Mouse (Mus musculus) heart, adult 2 months (tissue): Measurements from ENCODE around the gene Unc79. TPM values are rescaled to one million over a fixed set of nuclear protein-coding genes. Genes with fewer than 3 reads are reported as not detected.

Experiments used
- DNase-seq, 2 experiments: peaks; one replicate each; pipeline ENCODE4 v3.0.0; 2021
- H3K27ac ChIP-seq: fragments of 200-600 bp; 2 replicates; pipeline ENCODE4 v1.8.1; 2022
- H3K27me3 ChIP-seq: fragments of 200-500 bp; 2 replicates; pipeline ENCODE4 v1.6.1; 2012; ENCODE audit warnings: mild to moderate bottlenecking, low read length, inconsistent platforms, mixed read lengths; ENCODE audit not compliant: control insufficient read depth, insufficient read depth
- H3K36me3 ChIP-seq: fragments of 200-500 bp; 2 replicates; pipeline ENCODE4 v1.6.1; 2012; ENCODE audit warnings: low read length, inconsistent platforms; ENCODE audit not compliant: control insufficient read depth, insufficient read depth
- H3K4me1 ChIP-seq: fragments of 200-500 bp; 2 replicates; pipeline ENCODE4 v1.6.1; 2011; ENCODE audit warnings: low read length; ENCODE audit not compliant: control insufficient read depth, insufficient read depth
- H3K4me3 ChIP-seq: fragments of 200-600 bp; 2 replicates; pipeline ENCODE4 v1.8.1; 2022
- H3K79me2 ChIP-seq: fragments of 200-500 bp; replicated peaks from 2 replicates; pipeline ENCODE4 v1.6.1; 2012; ENCODE audit warnings: mild to moderate bottlenecking, inconsistent platforms, low read length, moderate library complexity, mixed read lengths; ENCODE audit not compliant: control insufficient read depth, insufficient read depth
- H3K9ac ChIP-seq: fragments of 200-500 bp; 2 replicates; pipeline ENCODE4 v1.6.1; 2012; ENCODE audit warnings: low read depth, mild to moderate bottlenecking, control low read depth, inconsistent platforms, low read length, mixed read lengths
- CTCF ChIP-seq: fragments of 200-600 bp; IDR thresholded peaks from 2 replicates; pipeline ENCODE4 v1.8.1; 2022; ENCODE audit warnings: antibody characterized with exemption, mild to moderate bottlenecking, moderate library complexity
- EP300 ChIP-seq: fragments of 200-500 bp; IDR thresholded peaks from 2 replicates; pipeline ENCODE4 v1.6.1; 2011; ENCODE audit warnings: low read depth, low read length, control low read depth; ENCODE audit not compliant: insufficient read depth
- POLR2A ChIP-seq: fragments of 200-500 bp; IDR thresholded peaks from 2 replicates; pipeline ENCODE4 v1.6.1; 2011; ENCODE audit warnings: mild to moderate bottlenecking, low read depth, low read length, control low read depth; ENCODE audit not compliant: insufficient read depth
- WGBS: fragments of 180-500 bp; shearing (Covaris S2); methylation state at CpG from one replicate; pipeline ENCODE4 v1.1.7; 2018; 5-methylcytosine and 5-hydroxymethylcytosine counted together
- intact Hi-C: fragments of 180-260 bp; cut with DNase I; formaldehyde crosslinking; loops from one replicate; pipeline ENCODE4 v1.15.1; 2025
- polyA plus RNA-seq: library from polyadenylated mRNA; depleted of rRNA; stranded (reverse); fragments of >200 nt; gene quantifications from 2 replicates; pipeline ENCODE4 v1.2.3, GENCODE M21; 2012
- total RNA-seq, 2 experiments: library from RNA; stranded (reverse); gene quantifications; 2 replicates each; pipeline ENCODE4 v1.2.3; 2021

The Unc79 gene
- total and polyA plus RNA-seq, 3 experiments: 0.05 to 0.20 (median 0.05) TPM

DNA sequence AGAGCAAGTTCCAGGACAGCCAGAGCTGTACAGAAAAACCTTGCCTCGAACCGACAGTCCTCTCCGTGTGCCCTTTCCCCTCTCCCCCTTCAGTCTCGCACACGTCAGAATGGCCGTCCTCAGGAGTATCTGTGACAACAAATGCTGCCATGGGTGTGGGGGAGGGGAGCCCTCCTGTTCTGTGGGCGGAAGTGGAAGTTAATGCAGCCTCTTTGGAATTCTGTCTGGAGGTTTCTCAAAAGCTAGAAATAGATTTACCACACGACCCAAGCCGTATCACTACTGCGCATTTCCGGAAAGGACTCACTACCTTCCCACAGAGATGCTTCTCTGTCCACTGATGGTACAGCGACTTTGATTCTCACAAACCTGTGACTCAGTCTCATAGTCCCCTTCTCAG, 120.9 kb downstream of the Unc79 start:
- Histone ChIP-seq H3K9ac (no peak overlapping the region), H3K4me1 (no peaks in the 10 kb centered on the region), H3K79me2 (no peaks in the 10 kb centered on the region), H3K4me3 (no peak overlapping the region), H3K27me3 (no peaks in the 10 kb centered on the region), H3K36me3 (no peaks in the 10 kb centered on the region), H3K27ac (no peak overlapping the region)
- TF ChIP-seq EP300 (no peak), CTCF (no peak), POLR2A (no peak)
- intact Hi-C loops: loop anchor here (10.0 kb wide), 2 partner anchors 285 to 365 kb away; partner anchors contain the start of gene Itpk1
- no peak for DNase-seq
- WGBS: 39% methylated on average over 12 of the region's 12 CpGs

DNA sequence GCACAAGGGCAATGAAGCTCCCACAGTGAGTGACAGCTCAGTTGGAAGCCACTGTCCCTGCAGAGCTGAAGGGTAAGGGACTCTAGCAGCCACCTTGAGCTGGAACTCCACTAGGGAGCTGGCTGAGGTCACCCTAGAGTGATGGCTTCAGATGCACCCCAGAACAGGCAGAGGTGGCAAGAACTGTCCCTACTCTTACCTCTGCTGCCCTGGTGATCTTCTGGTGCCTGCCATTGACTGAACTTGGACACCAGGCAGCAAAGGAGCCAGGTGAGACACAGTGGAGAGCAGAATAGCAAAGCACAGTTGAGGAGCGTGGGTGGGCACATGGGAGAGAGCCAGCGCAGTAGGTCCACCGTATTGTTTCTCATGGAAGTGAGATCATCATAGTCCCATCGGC, 125.3 kb downstream of the Unc79 start:
- no peaks in the 10 kb centered on the region for H3K4me1 ChIP-seq
- no peaks in the 10 kb centered on the region for H3K27me3 ChIP-seq
- H3K36me3 ChIP-seq: no peaks in the 10 kb centered on the region
- no peaks in the 10 kb centered on the region for H3K79me2 ChIP-seq
- TF ChIP-seq EP300: no peak
- no peak overlapping the region for H3K4me3 ChIP-seq
- H3K9ac ChIP-seq: no peak overlapping the region
- H3K27ac ChIP-seq: no peak overlapping the region
- intact Hi-C loops: no loop called here
- no peak for DNase-seq
- 92% methylated on average over 4 of the region's 4 CpGs for WGBS

DNA sequence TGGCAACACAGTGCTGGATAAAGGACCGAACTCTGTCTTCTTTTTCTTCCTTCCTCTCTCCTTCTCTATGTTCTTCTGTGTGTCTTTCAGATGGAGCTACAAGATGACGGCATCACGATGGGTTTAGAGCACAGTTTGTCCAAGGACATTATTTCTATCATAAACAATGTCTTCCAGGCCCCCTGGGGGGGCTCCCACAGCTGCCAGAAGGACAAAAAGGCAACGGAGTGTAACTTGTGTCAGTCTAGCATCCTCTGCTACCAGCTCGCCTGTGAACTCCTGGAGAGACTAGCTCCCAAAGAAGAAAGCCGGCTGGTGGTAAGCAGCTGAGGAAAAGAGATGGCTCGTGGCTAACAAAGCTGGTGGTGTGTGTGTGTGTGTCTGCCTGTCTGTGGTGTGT, 130.1 kb downstream of the Unc79 start:
- Histone ChIP-seq H3K36me3 (no peaks in the 10 kb centered on the region), H3K4me3 (no peak overlapping the region), H3K4me1 (no peaks in the 10 kb centered on the region), H3K9ac (no peak overlapping the region), H3K79me2 (no peaks in the 10 kb centered on the region), H3K27ac (no peak overlapping the region), H3K27me3 (no peaks in the 10 kb centered on the region)
- DNase-seq: no peak
- WGBS: 49% methylated on average over 7 of the region's 7 CpGs
- TF ChIP-seq POLR2A (no peak), CTCF (no peak), EP300 (no peak)
- intact Hi-C loops: no loop called here

DNA sequence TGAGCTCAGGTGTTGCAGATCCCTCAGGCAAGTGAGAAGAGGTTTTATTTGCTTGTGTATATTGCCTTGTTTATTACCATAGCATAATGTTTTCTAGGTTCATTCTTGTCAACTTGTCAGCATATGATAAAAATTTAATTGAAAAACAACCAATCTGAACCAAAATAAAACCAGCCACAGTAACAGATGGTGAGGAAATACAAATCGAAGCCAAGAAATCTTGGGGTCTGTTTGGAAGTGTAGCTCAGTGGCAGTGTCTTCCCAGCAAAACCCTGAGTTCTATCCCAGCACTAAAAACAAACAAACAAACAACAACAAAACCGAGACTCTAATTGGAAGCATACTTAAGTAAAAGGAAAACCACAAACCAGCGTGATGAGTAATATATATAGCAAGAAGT, 131.4 kb downstream of the Unc79 start:
- Histone ChIP-seq H3K27ac (no peak overlapping the region), H3K79me2 (no peaks in the 10 kb centered on the region), H3K27me3 (no peaks in the 10 kb centered on the region), H3K9ac (no peak overlapping the region), H3K36me3 (no peaks in the 10 kb centered on the region), H3K4me1 (no peaks in the 10 kb centered on the region), H3K4me3 (no peak overlapping the region)
- TF ChIP-seq CTCF (no peak), EP300 (no peak)
- intact Hi-C loops: no loop called here
- WGBS: 62% methylated on average over 3 of the region's 3 CpGs
- no peak for DNase-seq

DNA sequence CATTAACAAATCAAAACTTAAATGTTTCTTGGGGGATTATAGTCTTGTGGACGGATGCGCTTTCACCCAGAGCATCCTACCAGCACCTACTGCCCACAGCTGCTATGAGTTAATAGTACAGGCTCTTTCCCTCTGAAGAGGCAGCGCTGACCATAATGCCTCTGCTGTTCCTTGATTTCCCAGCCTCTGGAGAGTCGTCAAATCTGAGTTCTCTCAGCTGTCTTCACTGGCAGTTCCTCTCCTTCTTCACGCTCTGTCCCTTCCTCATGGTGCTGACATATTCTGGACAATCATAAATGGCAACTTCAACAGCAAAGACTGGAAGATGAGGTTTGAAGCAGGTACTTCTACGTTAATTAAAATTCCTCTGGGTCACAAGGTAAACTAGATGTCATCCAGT, 143.2 kb downstream of the Unc79 start:
- Histone ChIP-seq H3K79me2 (no peaks in the 10 kb centered on the region), H3K36me3 (no peaks in the 10 kb centered on the region), H3K4me3 (no peak overlapping the region), H3K27me3 (no peaks in the 10 kb centered on the region), H3K4me1 (no peaks in the 10 kb centered on the region), H3K9ac (no peak overlapping the region), H3K27ac (no peak overlapping the region)
- TF ChIP-seq EP300 (no peak), POLR2A (no peak), CTCF (no peak)
- DNase-seq: no peak
- 65% methylated on average over 6 of the region's 6 CpGs for whole genome bisulfite sequencing
- intact Hi-C loops: no loop called here

DNA sequence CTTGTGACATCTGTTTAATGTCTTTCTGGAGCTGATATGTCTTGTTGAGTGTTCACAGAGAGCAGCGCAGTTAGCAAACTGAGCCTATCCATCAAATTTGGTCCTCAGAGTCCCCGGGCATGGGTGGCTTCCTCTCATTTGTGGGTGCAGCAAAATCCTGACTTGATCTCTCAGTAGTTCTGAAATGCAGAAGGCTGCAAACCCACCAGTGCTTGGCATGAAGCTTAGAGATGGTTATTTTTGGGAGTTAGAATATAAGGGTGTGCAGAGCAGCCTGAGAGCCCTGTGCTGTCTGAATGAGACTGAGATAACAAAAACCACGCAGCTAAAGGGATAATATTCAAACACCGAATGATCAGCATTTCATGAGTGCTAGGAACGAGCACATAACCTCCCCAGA, 146.5 kb downstream of the Unc79 start:
- H3K4me3 ChIP-seq: no peak overlapping the region
- H3K27ac ChIP-seq: no peak overlapping the region
- no peak for DNase-seq
- no peaks in the 10 kb centered on the region for H3K4me1 ChIP-seq
- 30% methylated on average over 5 of the region's 5 CpGs for WGBS
- intact Hi-C loops: no loop called here
- no peaks in the 10 kb centered on the region for H3K27me3 ChIP-seq
- no peaks in the 10 kb centered on the region for H3K79me2 ChIP-seq
- no peaks in the 10 kb centered on the region for H3K36me3 ChIP-seq
- TF ChIP-seq EP300: no peak
- no peak for TF ChIP-seq POLR2A
- H3K9ac ChIP-seq: no peak overlapping the region
